Mouse (Mus musculus): ENCODE measurements at regions not wholly inside any gene's neighbourhood (a gene's known extent, or its start where the extent isn't known, plus 50 kb on each side); places are given as distances from the start of the nearest gene placed in this dataset.

DNA sequence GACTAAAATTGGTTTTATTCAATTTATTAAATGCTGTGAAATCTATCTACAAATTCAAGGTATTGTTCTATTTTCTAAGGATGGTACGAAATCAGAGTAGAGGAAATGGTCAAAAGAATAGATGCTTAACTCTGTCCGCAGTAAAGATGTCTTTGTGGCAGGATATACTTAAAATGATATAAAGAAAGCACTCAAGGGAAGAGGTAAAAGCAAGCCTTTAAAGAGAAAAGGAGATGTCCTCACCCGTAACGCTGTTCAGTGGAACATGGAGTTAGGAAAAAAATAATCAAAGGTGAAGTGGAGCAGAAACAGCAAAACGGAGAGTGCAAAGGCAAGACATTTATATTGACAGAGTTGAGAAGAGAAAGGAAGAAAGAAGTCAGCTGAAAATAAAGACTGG is 226.0 kb upstream of the Robo2 start:
- H3K4me3 ChIP-seq (ENCODE audit: insufficient read depth in 1 of 2, low read depth in 2 of 2, low read length in 2 of 2) = no peak overlapping the region
- DNase-seq (ENCODE audit: low read depth in 3 of 3, low spot score in 3 of 3) = no peak
- no peaks in the 10 kb centered on the region for H3K4me1 ChIP-seq (replicated peaks; ENCODE audit: control insufficient read depth in 2 of 2, insufficient read depth in 2 of 2, low read length in 1 of 2)
- H3K9me3 ChIP-seq (ENCODE audit: control insufficient read depth, low read length) = no peaks in the 10 kb centered on the region
- no peaks in the 10 kb centered on the region for H3K27me3 ChIP-seq (ENCODE audit: control insufficient read depth, insufficient read depth, low read length)
- ATAC-seq (ENCODE audit: insufficient read depth) = no peak
- TF ChIP-seq EP300 (IDR thresholded peaks at IDR 0.05; ENCODE audit: low read depth) (no peak), CTCF (IDR thresholded peaks at IDR 0.05; ENCODE audit: low read depth) (no peak)
- H3K9ac ChIP-seq (replicated peaks) = no peak overlapping the region
- 72% methylated on average over 5 of the region's 5 CpGs for WGBS (ENCODE audit: insufficient replicate concordance)
- H3K27ac ChIP-seq = no peak overlapping the region
- H3K36me3 ChIP-seq (replicated peaks; ENCODE audit: control insufficient read depth, insufficient read depth, low read depth) = no peaks in the 10 kb centered on the region
- H3K4me2 ChIP-seq (ENCODE audit: low read depth) = no peak overlapping the region

DNA sequence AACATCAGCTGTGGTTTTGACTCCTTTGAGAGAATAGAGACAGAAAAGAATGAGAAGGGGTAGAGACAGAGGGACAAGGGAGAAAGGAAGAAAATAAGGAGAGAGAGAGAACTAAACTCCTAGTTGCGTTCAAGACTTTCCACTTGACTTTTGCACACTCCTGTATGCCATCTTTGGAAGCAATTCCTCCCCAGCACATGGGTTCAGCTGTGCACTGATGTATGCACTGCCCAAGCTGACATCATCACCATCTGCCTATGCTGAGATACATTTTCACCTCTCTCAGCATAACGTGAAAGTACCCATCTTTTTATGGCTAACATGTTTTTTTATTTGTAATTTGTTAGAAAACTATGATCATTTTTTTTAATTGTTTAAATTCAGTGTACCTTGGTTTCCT is 214.2 kb upstream of the Robo2 start:
- ATAC-seq (ENCODE audit: insufficient read depth) (no peak), DNase-seq (ENCODE audit: low read depth in 3 of 3, low spot score in 3 of 3) (no peak)
- H3K4me1 ChIP-seq (replicated peaks; ENCODE audit: control insufficient read depth in 2 of 2, insufficient read depth in 2 of 2, low read length in 1 of 2) = no peaks in the 10 kb centered on the region
- no peaks in the 10 kb centered on the region for H3K9me3 ChIP-seq (ENCODE audit: control insufficient read depth, low read length)
- WGBS (ENCODE audit: insufficient replicate concordance) = 56% methylated on average over 2 of the region's 2 CpGs
- no peak overlapping the region for H3K4me3 ChIP-seq (ENCODE audit: insufficient read depth in 1 of 2, low read depth in 2 of 2, low read length in 2 of 2)
- no peak overlapping the region for H3K27ac ChIP-seq
- no peak overlapping the region for H3K4me2 ChIP-seq (ENCODE audit: low read depth)
- no peak overlapping the region for H3K9ac ChIP-seq (replicated peaks)
- TF ChIP-seq CTCF (IDR thresholded peaks at IDR 0.05; ENCODE audit: low read depth) (no peak), EP300 (IDR thresholded peaks at IDR 0.05; ENCODE audit: low read depth) (no peak)
- H3K36me3 ChIP-seq (replicated peaks; ENCODE audit: control insufficient read depth, insufficient read depth, low read depth) = no peaks in the 10 kb centered on the region
- H3K27me3 ChIP-seq (ENCODE audit: control insufficient read depth, insufficient read depth, low read length) = no peaks in the 10 kb centered on the region

DNA sequence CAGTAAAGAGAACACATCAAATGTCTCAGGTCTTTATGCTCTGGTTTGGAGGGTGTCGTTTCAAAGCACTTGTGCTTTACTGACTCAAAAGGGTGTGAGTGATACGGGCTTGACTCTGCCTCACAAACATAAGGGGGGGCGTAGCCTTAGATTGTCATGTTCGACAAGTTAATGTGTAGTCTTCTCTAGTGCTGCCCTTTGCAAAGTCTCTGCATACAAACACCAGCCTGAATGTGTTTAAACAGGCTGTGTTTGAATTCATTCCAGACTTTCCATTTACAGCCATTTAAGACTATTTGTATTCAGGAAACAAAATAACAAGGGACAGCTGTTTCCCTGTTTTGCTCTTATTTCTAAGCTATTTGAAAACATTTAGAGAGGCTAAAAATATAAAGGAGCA is 200.4 kb upstream of the Robo2 start:
- Histone ChIP-seq H3K27me3 (ENCODE audit: control insufficient read depth, insufficient read depth, low read length) (no peaks in the 10 kb centered on the region), H3K4me2 (ENCODE audit: low read depth) (no peak overlapping the region), H3K36me3 (replicated peaks; ENCODE audit: control insufficient read depth, insufficient read depth, low read depth) (no peaks in the 10 kb centered on the region), H3K9me3 (ENCODE audit: control insufficient read depth, low read length) (no peaks in the 10 kb centered on the region), H3K9ac (replicated peaks) (no peak overlapping the region), H3K27ac (no peak overlapping the region), H3K4me1 (replicated peaks; ENCODE audit: control insufficient read depth in 2 of 2, insufficient read depth in 2 of 2, low read length in 1 of 2) (no peaks in the 10 kb centered on the region), H3K4me3 (ENCODE audit: insufficient read depth in 1 of 2, low read depth in 2 of 2, low read length in 2 of 2) (no peak overlapping the region)
- ATAC-seq (ENCODE audit: insufficient read depth) (no peak), DNase-seq (ENCODE audit: low read depth in 3 of 3, low spot score in 3 of 3) (no peak)
- 54% methylated on average over 4 of the region's 4 CpGs for WGBS (ENCODE audit: insufficient replicate concordance)
- TF ChIP-seq CTCF (IDR thresholded peaks at IDR 0.05; ENCODE audit: low read depth) = no peak
- no peak for TF ChIP-seq EP300 (IDR thresholded peaks at IDR 0.05; ENCODE audit: low read depth)

DNA sequence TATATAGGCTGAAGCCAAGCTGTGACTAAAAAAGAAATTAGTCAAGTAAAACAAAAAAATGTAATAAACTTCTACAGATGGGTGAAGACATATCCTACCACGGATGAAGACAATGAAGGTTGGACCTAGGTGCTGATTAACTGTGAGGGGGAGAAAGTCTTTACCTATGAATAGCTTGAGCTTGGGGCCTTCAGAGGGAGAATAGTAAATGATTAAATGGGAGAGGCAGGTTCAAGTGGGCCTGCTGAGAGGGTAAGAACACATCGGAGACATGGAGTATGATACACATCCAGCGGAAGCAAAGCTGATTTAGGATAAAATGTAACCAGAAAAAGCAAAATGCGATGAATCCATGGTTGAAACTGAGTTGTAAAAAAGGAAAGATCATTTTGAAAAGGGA is 197.9 kb upstream of the Robo2 start:
- WGBS (ENCODE audit: insufficient replicate concordance) = 63% methylated on average over 4 of the region's 4 CpGs
- Histone ChIP-seq H3K27me3 (ENCODE audit: control insufficient read depth, insufficient read depth, low read length) (no peaks in the 10 kb centered on the region), H3K9me3 (ENCODE audit: control insufficient read depth, low read length) (no peaks in the 10 kb centered on the region), H3K36me3 (replicated peaks; ENCODE audit: control insufficient read depth, insufficient read depth, low read depth) (no peaks in the 10 kb centered on the region), H3K4me3 (ENCODE audit: insufficient read depth in 1 of 2, low read depth in 2 of 2, low read length in 2 of 2) (no peak overlapping the region), H3K9ac (replicated peaks) (no peak overlapping the region), H3K27ac (no peak overlapping the region), H3K4me1 (replicated peaks; ENCODE audit: control insufficient read depth in 2 of 2, insufficient read depth in 2 of 2, low read length in 1 of 2) (no peaks in the 10 kb centered on the region), H3K4me2 (ENCODE audit: low read depth) (no peak overlapping the region)
- no peak for DNase-seq (ENCODE audit: low read depth in 3 of 3, low spot score in 3 of 3)
- TF ChIP-seq CTCF (IDR thresholded peaks at IDR 0.05; ENCODE audit: low read depth) (no peak), EP300 (IDR thresholded peaks at IDR 0.05; ENCODE audit: low read depth) (no peak)
- ATAC-seq (ENCODE audit: insufficient read depth) = no peak

DNA sequence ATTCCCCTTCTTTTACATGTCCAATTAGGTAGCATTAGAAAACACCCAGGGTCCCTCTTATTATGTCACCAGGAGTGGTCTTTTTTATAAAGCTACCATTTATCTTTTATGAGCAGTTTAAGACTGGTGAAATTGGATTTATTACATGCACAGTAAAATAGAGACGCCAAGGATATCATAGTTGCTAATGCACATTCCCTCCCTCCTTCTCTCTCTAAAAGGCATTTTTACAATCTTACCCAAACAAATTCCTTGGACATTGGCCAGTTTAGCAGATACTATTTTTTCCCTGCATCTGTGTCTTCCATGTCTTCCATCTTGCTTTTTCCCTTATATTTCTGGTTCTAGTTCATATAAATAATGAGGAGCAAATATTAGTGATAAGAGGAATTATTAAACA is 186.7 kb upstream of the Robo2 start:
- Histone ChIP-seq H3K27ac (no peak overlapping the region), H3K27me3 (ENCODE audit: control insufficient read depth, insufficient read depth, low read length) (no peaks in the 10 kb centered on the region), H3K4me3 (ENCODE audit: insufficient read depth in 1 of 2, low read depth in 2 of 2, low read length in 2 of 2) (no peak overlapping the region), H3K9me3 (ENCODE audit: control insufficient read depth, low read length) (no peaks in the 10 kb centered on the region), H3K36me3 (replicated peaks; ENCODE audit: control insufficient read depth, insufficient read depth, low read depth) (no peaks in the 10 kb centered on the region), H3K9ac (replicated peaks) (no peak overlapping the region), H3K4me2 (ENCODE audit: low read depth) (no peak overlapping the region), H3K4me1 (replicated peaks; ENCODE audit: control insufficient read depth in 2 of 2, insufficient read depth in 2 of 2, low read length in 1 of 2) (no peaks in the 10 kb centered on the region)
- ATAC-seq (ENCODE audit: insufficient read depth) (no peak), DNase-seq (ENCODE audit: low read depth in 3 of 3, low spot score in 3 of 3) (no peak)
- WGBS (ENCODE audit: insufficient replicate concordance) = 56% methylated on average over 1 of the region's 1 CpGs
- no peak for TF ChIP-seq CTCF (IDR thresholded peaks at IDR 0.05; ENCODE audit: low read depth)
- TF ChIP-seq EP300 (IDR thresholded peaks at IDR 0.05; ENCODE audit: low read depth) = no peak
